Mouse (Mus musculus) thymus, postnatal 4 days (tissue): ENCODE results near the gene Gm40193.
"Not testable (repeated sequence)": the region's sequence is repeated elsewhere in the genome, so short reads cannot be mapped to it uniquely, and the experiment has no call there.

ENCODE experiments used
- DNase-seq: peaks from one replicate; pipeline ENCODE4 v3.0.0; 2021

Gm40193 gene

GRCm38 (mm10) chr11:70532839-70533238, at the start of gene Gm40193:
Gm40193 (minus strand) TSS chr11:70532939.
- no peak for DNase-seq

- no peak for DNase-seq
Measured at GRCm38 (mm10) chr11:70582196-70582595, 49.5 kb upstream of the Gm40193 start.

GRCm38 (mm10) chr11:70580921-70581320, 48.2 kb upstream of the Gm40193 start:
- no peak for DNase-seq

- DNase-seq: no peak
Measured at GRCm38 (mm10) chr11:70580358-70580720, 47.6 kb upstream of the Gm40193 start.

GRCm38 (mm10) chr11:70579710-70580357, 47.1 kb upstream of the Gm40193 start:
- peak; percentile 42 for DNase-seq

GRCm38 (mm10) chr11:70578962-70579361, 46.2 kb upstream of the Gm40193 start:
- no peak for DNase-seq

DNA sequence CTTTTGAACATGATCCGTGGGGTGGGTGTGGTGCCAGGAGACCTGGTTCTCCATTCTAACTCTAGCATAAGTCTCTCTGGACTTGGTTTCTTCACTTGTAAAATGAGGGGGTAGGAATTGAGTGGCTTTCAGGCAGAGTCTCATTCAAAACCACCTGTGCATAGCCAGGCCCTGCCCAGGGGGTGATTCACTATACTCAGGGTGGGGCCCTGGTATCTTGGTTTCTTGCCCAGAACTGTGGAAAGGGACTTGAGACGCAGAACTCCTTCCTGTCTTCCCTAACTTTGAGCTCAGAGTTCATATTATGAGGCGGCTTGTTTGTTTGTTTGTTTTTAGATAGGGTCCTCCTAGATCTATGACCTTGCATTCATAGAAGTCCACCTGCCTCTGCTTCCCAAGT, 44.5 kb upstream of the Gm40193 start:
- no peak for DNase-seq

GRCm38 (mm10) chr11:70573872-70574271, 41.1 kb upstream of the Gm40193 start:
- DNase-seq: no peak

DNA sequence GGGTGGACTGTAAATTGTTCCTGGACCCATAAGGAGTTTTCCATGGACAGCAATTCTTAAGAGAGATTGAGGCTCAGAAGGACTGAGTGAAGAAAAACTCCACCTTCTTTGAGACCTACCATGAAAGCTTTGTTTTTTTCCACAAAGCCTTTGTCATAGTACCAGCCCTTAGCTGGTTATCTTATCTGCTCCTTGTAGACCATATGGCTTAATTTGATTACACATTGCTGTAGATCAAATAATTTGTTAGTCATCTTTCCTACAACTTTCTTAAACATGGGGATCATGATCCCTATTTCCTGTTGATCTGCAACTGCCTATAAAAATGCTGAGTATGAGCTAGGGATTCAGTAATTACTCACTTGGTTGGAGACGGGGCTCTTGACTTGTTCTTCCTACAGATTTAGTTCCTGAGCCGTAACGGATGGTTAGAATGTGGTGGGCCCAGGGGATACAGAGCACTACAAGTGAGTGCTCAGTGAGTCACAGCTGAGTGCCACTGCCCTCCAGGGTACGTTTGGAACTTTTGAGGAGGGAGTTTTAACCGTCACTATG, 39.7 kb upstream of the Gm40193 start:
- no peak for DNase-seq

- DNase-seq: no peak
Measured at GRCm38 (mm10) chr11:70571641-70572040, 38.9 kb upstream of the Gm40193 start.

DNA sequence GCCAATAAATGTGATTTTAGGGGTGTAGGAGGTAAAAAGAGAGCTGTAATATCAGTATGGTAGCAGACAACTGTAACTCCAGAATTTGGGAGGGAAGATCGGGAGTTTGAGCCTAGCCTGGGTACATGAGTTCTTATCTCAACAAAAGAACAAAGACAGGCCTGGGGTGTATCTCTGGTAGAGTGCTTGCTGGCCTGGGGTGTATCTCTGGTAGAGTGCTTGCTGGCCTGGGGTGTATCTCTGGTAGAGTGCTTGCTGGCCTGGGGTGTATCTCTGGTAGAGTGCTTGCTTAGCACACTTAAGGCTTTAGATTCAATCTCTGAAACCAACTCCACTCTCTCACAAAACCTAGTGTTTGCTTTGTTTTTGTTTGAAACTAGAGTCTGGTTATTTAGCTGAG, 37.9 kb upstream of the Gm40193 start:
- not testable (repeated sequence) for DNase-seq

- no peak for DNase-seq
Measured at GRCm38 (mm10) chr11:70566586-70566985, 33.8 kb upstream of the Gm40193 start.

- no peak for DNase-seq
Measured at GRCm38 (mm10) chr11:70564276-70564873, 31.6 kb upstream of the Gm40193 start.

- DNase-seq: peak; percentile 55
Measured at GRCm38 (mm10) chr11:70563470-70564275, 30.9 kb upstream of the Gm40193 start.

GRCm38 (mm10) chr11:70562995-70563469, 30.3 kb upstream of the Gm40193 start:
- no peak for DNase-seq

DNA sequence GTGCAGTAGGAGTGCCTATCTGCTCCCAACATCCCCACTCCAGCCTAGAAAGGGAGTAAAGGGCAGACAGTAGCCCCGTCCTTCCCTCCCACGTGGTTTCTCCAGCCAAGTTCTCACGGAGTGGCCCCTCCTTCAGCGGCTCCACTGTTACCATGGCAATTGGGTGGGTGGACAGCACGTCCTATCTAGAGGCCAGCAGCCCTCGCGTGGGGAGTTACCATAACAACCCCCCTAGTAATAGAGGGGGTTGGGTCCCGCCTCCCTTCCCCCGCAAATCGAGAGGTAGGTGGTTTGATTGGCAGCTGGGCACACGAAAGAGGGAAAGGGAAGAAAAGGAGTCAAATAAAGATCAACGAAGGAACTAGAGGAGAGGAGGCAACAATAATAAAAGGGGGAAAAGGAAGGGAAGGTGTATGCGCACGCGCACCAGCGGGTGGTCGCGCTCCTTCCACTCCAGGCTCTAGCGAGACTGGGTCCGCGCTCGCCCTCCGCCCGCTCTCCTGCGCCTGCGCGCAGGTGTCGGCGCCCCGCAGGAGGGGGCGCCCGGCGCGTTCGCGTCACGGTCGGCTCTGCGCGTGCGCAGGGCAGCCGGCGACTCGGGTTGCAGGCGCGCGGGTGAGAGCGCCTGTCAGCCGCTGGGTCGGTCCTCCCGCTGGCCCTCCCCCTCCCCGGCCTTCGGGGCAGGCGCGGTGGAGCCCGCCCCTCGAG, 29.7 kb upstream of the Gm40193 start, which contains the start of gene Mink1:
Gene Mink1 (plus strand): TSS at position 595 of the 708 bp plus-strand sequence.
- DNase-seq: peak; percentile 95

GRCm38 (mm10) chr11:70561937-70562286, 29.2 kb upstream of the Gm40193 start:
- no peak for DNase-seq

GRCm38 (mm10) chr11:70557545-70557944, 24.8 kb upstream of the Gm40193 start:
- DNase-seq: peak; percentile 35

GRCm38 (mm10) chr11:70553940-70554339, 21.2 kb upstream of the Gm40193 start:
- no peak for DNase-seq

DNA sequence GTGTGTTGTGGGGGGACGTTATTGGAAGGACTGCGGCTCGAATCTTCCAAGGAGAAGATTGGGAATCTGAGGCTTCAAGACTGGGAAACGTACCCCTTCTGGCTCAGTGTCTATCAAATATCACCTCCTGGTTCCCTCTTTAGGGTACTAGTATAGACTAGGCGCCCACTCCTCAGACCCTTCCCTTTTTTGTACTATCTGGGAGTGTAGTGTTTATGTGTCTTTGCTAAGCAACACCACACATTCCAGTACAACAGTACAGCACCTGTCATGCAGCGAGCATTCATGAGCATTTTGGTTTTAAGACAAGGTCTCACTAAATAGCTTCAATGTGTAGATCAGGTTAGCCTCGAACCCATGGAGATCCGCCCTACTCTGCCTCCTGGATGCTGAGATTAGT, 18.8 kb upstream of the Gm40193 start:
- DNase-seq: no peak

- no peak for DNase-seq
Measured at GRCm38 (mm10) chr11:70544496-70544895, 11.8 kb upstream of the Gm40193 start.

GRCm38 (mm10) chr11:70541415-70541814, 8.7 kb upstream of the Gm40193 start:
- no peak for DNase-seq

GRCm38 (mm10) chr11:70540928-70541327, 8.2 kb upstream of the Gm40193 start:
- DNase-seq: no peak
